Mouse (Mus musculus): Measurements from ENCODE around the gene Nsmce3.

DNA sequence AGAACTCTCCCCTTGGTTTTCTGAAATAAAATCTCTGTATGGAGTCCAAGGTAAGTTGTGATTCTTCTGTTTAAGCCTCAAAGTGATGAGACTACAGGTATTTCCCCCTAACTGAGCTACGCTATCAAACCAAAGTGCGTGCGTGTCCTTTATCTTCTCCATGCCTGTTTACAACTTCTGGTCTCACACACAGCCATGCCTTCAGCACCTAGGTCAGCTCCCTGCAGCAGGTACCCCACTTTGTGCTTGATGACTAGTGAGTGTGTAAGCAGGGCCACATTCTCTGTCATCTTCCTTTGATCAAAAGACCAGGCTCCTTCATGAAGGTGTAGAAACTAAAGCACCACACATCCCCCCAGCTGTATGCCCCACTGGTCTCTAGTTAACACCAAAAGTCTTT, 22.0 kb downstream of the Nsmce3 start:
- TF ChIP-seq POLR2A (IDR thresholded peaks at IDR 0.05; ENCODE audit: low read depth, low read length) (no peak), CTCF (conservative IDR thresholded peaks at IDR 0.05; ENCODE audit: insufficient read depth, insufficient read length, low read depth, low read length) (no peak)

Data from kidney, adult 2 months (tissue).